Mouse (Mus musculus): ENCODE measurements around the gene Tsku. TPM values are rescaled to one million over a fixed set of nuclear protein-coding genes. Genes with fewer than 3 reads are reported as not detected.
A peak's percentile ranks its signal among the peaks of the same experiment; 100 is the strongest.

Gene Tsku
- polyA plus RNA-seq, 1 experiment: 9.5 TPM

DNA sequence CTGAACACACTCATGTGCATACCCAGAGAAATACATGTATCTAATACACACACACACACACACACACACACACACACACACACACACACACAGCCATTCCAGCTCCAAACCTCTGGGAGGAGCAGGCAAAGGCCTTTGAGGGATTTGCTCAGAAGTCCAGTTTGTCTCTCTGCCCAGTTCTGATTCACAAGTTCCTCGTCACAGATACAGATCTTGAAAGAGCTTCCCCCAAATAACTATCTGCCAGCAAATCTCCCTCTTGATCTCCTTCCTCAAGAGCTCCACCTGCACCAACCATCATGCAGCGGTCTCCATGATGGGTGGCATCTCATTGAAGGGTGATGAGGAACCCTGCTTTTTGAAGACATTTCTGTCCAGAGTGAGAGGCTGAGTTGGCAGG is 29.4 kb upstream of the Tsku start:
- WGBS: 78% methylated on average over 2 of the region's 2 CpGs
- DNase-seq: no peak
- peaks cover 21% of the 10 kb centered on the region; the same call in 1 of the 2 replicates for H3K4me1 ChIP-seq (ENCODE audit: control insufficient read depth, insufficient read depth, low read length)
- no peak overlapping the region for H3K4me3 ChIP-seq (ENCODE audit: insufficient read depth, low read depth, low read length)
- H3K27ac ChIP-seq (ENCODE audit: insufficient read depth, low read depth, low read length): no peak overlapping the region
- no peaks in the 10 kb centered on the region for H3K27me3 ChIP-seq (replicated peaks; ENCODE audit: control insufficient read depth, insufficient read depth, low read length)
- TF ChIP-seq CTCF (conservative IDR thresholded peaks at IDR 0.05; ENCODE audit: insufficient read depth, insufficient read length, low read depth, low read length): no peak
- TF ChIP-seq POLR2A (IDR thresholded peaks at IDR 0.05; ENCODE audit: low read depth, low read length): no peak
- no peaks in the 10 kb centered on the region for H3K36me3 ChIP-seq (ENCODE audit: control insufficient read depth, insufficient read depth, low read length)

DNA sequence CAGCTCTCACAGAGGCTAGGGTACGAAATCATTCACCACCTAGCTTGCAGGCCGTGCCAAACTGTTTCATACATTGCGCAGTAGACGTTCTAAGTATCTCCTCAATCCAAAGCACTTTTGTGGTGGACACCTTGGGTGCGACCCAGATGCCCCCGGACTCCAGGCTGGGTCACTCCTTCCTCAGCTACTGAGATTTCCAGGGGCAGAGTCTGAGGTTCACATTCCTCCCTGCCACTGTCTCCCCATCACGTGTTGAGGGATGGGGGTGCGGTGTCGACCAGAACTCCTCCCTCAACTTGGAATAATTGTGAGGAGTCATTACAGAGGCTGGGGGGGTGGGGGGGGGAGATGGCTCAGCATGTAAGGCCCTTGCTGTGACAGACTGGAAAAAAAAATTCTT is 28.5 kb upstream of the Tsku start:
- WGBS: 72% methylated on average over 9 of the region's 9 CpGs
- H3K36me3 ChIP-seq (ENCODE audit: control insufficient read depth, insufficient read depth, low read length): no peaks in the 10 kb centered on the region
- peak; percentile 71 for DNase-seq
- peaks cover 21% of the 10 kb centered on the region; the same call in 1 of the 2 replicates for H3K4me1 ChIP-seq (ENCODE audit: control insufficient read depth, insufficient read depth, low read length)
- TF ChIP-seq POLR2A (IDR thresholded peaks at IDR 0.05; ENCODE audit: low read depth, low read length) (no peak), CTCF (conservative IDR thresholded peaks at IDR 0.05; ENCODE audit: insufficient read depth, insufficient read length, low read depth, low read length) (no peak)
- H3K4me3 ChIP-seq (ENCODE audit: insufficient read depth, low read depth, low read length): no peak overlapping the region
- H3K27me3 ChIP-seq (replicated peaks; ENCODE audit: control insufficient read depth, insufficient read depth, low read length): no peaks in the 10 kb centered on the region
- H3K27ac ChIP-seq (ENCODE audit: insufficient read depth, low read depth, low read length): no peak overlapping the region

DNA sequence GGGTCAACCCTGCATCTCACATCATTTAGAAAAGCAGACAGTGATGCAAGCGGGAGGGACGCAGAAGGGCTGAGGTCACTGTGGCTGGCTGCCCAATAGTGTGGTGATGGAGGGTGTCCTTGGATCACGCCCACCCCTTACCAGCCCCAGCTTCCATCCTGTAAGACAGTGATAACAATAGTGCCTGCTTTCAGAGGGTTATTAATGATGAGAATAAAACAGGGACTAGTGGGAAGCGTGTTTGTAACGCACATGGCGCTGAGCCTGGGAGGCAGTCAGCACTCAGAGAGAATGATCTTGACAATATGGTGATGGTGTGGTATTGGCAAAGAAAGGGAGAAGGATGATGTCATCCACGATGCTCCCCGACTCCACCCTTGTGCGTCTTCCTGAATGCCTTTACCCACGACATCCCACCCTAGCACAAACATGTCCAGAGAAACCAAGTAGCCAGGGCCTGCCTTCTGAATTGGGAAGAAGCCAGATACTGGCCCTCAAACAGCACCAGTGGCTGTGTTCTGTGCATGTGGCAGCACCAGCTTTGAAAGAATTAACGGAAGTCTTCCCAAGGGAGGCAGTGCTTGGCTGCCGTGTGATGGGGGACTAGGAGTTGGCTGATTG is 27.9 kb upstream of the Tsku start:
- H3K27ac ChIP-seq (ENCODE audit: insufficient read depth, low read depth, low read length): no peak overlapping the region

DNA sequence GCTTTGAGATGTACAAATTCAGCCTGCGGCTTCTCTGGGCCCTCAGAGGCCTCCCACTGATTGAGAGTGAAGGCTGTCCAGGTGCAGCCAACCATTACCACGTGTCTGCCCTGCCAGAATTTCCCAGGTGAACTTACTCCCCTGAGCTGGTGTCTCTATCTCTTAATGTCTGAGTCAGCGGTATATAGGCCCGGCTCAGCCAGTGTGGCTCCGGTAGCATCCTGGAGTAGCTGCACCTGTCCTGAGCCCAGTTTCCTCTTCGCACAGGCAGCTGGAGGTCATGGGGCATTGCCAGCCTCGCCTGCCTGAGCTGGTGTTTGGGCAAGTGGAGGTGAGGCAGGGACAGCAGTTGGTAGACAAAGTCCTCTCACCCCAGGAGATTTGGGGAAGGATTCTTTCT is 26.1 kb upstream of the Tsku start:
- H3K4me1 ChIP-seq (ENCODE audit: control insufficient read depth, insufficient read depth, low read length): peaks cover 26% of the 10 kb centered on the region; the same call in 1 of the 2 replicates
- 51% methylated on average over 7 of the region's 7 CpGs for whole genome bisulfite sequencing
- H3K27ac ChIP-seq (ENCODE audit: insufficient read depth, low read depth, low read length): no peak overlapping the region
- no peak overlapping the region for H3K4me3 ChIP-seq (ENCODE audit: insufficient read depth, low read depth, low read length)
- TF ChIP-seq POLR2A (IDR thresholded peaks at IDR 0.05; ENCODE audit: low read depth, low read length) (no peak), CTCF (conservative IDR thresholded peaks at IDR 0.05; ENCODE audit: insufficient read depth, insufficient read length, low read depth, low read length) (no peak)
- peak; percentile 70 for DNase-seq
- H3K27me3 ChIP-seq (replicated peaks; ENCODE audit: control insufficient read depth, insufficient read depth, low read length): no peaks in the 10 kb centered on the region
- H3K36me3 ChIP-seq (ENCODE audit: control insufficient read depth, insufficient read depth, low read length): no peaks in the 10 kb centered on the region

More for the DNA sequence above, 27.9 kb upstream of the Tsku start:
- no peaks in the 10 kb centered on the region for H3K36me3 ChIP-seq (ENCODE audit: control insufficient read depth, insufficient read depth, low read length)
- no peak for DNase-seq
- TF ChIP-seq CTCF (conservative IDR thresholded peaks at IDR 0.05; ENCODE audit: insufficient read depth, insufficient read length, low read depth, low read length) (no peak), POLR2A (IDR thresholded peaks at IDR 0.05; ENCODE audit: low read depth, low read length) (no peak)
- no peaks in the 10 kb centered on the region for H3K27me3 ChIP-seq (replicated peaks; ENCODE audit: control insufficient read depth, insufficient read depth, low read length)
- peaks cover 24% of the 10 kb centered on the region; the same call in 1 of the 2 replicates for H3K4me1 ChIP-seq (ENCODE audit: control insufficient read depth, insufficient read depth, low read length)
- H3K4me3 ChIP-seq (ENCODE audit: insufficient read depth, low read depth, low read length): no peak overlapping the region
- WGBS: 77% methylated on average over 12 of the region's 12 CpGs

DNA sequence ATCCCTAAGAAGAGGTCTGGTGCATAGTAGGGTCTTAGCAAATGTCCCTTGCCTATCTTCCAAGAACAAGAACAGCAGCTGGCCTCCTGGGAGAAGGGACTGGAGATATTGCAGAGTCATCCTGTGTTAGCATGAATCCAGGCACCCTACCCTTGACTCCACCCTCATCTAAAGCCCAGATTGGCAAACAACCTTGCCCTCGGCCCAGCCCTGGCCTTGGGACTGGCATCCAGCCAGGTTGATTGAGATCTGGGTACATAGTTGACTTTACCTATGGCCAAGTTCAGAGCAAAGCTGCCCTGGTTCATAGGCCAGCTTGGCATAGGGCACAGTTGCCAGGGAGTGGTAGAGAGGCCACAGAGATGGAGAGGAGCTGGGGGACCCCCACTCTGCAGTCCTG is 24.0 kb upstream of the Tsku start:
- peaks cover 18% of the 10 kb centered on the region; the same call in 1 of the 2 replicates for H3K4me1 ChIP-seq (ENCODE audit: control insufficient read depth, insufficient read depth, low read length)
- H3K4me3 ChIP-seq (ENCODE audit: insufficient read depth, low read depth, low read length): no peak overlapping the region
- WGBS: 29% methylated on average over 1 of the region's 1 CpGs
- H3K36me3 ChIP-seq (ENCODE audit: control insufficient read depth, insufficient read depth, low read length): no peaks in the 10 kb centered on the region
- H3K27ac ChIP-seq (ENCODE audit: insufficient read depth, low read depth, low read length): no peak overlapping the region
- DNase-seq: peak; percentile 80
- H3K27me3 ChIP-seq (replicated peaks; ENCODE audit: control insufficient read depth, insufficient read depth, low read length): no peaks in the 10 kb centered on the region
- TF ChIP-seq CTCF (conservative IDR thresholded peaks at IDR 0.05; ENCODE audit: insufficient read depth, insufficient read length, low read depth, low read length) (no peak), POLR2A (IDR thresholded peaks at IDR 0.05; ENCODE audit: low read depth, low read length) (no peak)

DNA sequence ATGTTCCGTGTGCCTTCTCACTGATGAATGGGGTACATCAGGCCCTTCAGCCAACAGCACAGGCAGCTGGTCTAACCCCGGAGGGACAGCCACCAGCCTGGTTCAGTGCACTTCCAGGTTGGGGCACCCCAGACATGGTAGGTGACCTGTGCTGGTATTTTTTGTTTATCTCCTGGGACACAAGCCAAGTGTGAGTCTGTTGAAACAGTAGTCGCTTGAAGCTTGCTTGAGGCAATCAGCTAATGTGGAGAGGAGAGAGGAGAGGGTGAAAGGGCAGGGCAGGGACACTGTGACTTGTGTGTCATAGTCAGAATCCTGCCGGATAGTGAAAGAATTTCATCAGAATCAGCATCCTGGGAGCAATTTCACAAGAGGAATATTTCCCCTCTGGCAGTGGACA is 22.2 kb upstream of the Tsku start:
- H3K27me3 ChIP-seq (replicated peaks; ENCODE audit: control insufficient read depth, insufficient read depth, low read length): no peaks in the 10 kb centered on the region
- no peak for DNase-seq
- TF ChIP-seq POLR2A (IDR thresholded peaks at IDR 0.05; ENCODE audit: low read depth, low read length): no peak
- no peak for TF ChIP-seq CTCF (conservative IDR thresholded peaks at IDR 0.05; ENCODE audit: insufficient read depth, insufficient read length, low read depth, low read length)
- peaks cover 12% of the 10 kb centered on the region; the same call in 1 of the 2 replicates for H3K4me1 ChIP-seq (ENCODE audit: control insufficient read depth, insufficient read depth, low read length)
- no peak overlapping the region for H3K4me3 ChIP-seq (ENCODE audit: insufficient read depth, low read depth, low read length)
- 38% methylated on average over 4 of the region's 4 CpGs for WGBS
- no peak overlapping the region for H3K27ac ChIP-seq (ENCODE audit: insufficient read depth, low read depth, low read length)
- no peaks in the 10 kb centered on the region for H3K36me3 ChIP-seq (ENCODE audit: control insufficient read depth, insufficient read depth, low read length)

DNA sequence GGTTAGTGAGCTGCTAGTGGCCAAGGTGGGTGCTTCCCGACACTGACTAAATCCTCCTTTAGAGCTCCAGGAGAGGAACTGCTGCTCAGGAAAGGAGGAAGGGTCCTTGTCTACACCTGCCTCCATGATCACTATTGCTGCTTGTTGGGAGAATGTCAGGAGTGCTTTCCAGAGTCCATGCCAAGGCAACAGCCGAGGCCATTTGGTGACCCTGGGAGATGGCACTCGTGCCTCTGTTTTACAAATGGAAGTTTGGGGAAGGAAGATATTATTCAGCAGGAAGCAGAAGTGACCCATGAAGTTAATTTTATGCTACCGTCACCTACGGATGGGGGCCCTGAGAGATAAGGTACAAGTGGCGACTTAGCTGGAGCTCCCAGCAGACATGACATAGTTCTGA is 21.7 kb upstream of the Tsku start:
- WGBS: 85% methylated on average over 6 of the region's 6 CpGs
- no peak for DNase-seq
- Histone ChIP-seq H3K27me3 (replicated peaks; ENCODE audit: control insufficient read depth, insufficient read depth, low read length) (no peaks in the 10 kb centered on the region), H3K36me3 (ENCODE audit: control insufficient read depth, insufficient read depth, low read length) (no peaks in the 10 kb centered on the region), H3K4me1 (ENCODE audit: control insufficient read depth, insufficient read depth, low read length) (peaks cover 12% of the 10 kb centered on the region; the same call in 1 of the 2 replicates), H3K4me3 (ENCODE audit: insufficient read depth, low read depth, low read length) (no peak overlapping the region), H3K27ac (ENCODE audit: insufficient read depth, low read depth, low read length) (no peak overlapping the region)
- TF ChIP-seq CTCF (conservative IDR thresholded peaks at IDR 0.05; ENCODE audit: insufficient read depth, insufficient read length, low read depth, low read length) (no peak), POLR2A (IDR thresholded peaks at IDR 0.05; ENCODE audit: low read depth, low read length) (no peak)
